Mouse (Mus musculus): ENCODE results near the gene Npy4r. TPM values are rescaled to one million over a fixed set of nuclear protein-coding genes. Genes with fewer than 3 reads are reported as not detected.

The Npy4r gene
- not detected in 2 replicates for polyA plus RNA-seq (2011; ENCODE audit: insufficient read length, low read depth, missing spikeins)

DNA sequence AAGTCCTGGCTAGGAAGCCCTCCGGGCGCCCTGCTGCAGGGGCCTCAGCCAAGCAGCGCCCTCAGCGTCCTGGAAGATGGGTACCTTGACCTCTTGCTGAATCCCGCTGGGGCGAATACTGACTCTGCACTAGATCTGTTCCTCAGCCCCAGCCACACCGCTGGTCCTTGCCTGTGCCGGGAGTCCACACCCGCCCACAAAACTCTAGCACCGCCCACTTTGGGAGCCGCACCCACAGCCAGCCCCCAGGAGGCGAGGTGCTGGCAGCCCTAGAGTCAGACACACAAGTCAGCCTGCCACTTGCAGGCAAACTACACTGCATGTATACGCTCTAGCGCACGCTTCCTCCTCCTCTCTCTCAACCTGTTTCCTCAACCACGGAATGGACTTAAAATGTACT, at the start of gene Npy4r:
Gene Npy4r (minus strand): TSS at position 148 of the 400 bp plus-strand sequence.
- Histone ChIP-seq H3K4me1 (ENCODE audit: control insufficient read depth, insufficient read depth, low read length) (0 out of 2 replicates have a peak, but pooled peaks cover 3% of the 10 kb centered on the region), H3K4me3 (ENCODE audit: insufficient read depth, low read length) (no peak within 1 kb of the TSS), H3K27ac (ENCODE audit: insufficient read depth, low read length) (no peak within 1 kb of the TSS)
- no peak for TF ChIP-seq CTCF (IDR thresholded peaks at IDR 0.05; ENCODE audit: borderline replicate concordance, insufficient read depth, low read length)
- no peak for TF ChIP-seq POLR2A (IDR thresholded peaks at IDR 0.05; ENCODE audit: low read depth, low read length)

DNA sequence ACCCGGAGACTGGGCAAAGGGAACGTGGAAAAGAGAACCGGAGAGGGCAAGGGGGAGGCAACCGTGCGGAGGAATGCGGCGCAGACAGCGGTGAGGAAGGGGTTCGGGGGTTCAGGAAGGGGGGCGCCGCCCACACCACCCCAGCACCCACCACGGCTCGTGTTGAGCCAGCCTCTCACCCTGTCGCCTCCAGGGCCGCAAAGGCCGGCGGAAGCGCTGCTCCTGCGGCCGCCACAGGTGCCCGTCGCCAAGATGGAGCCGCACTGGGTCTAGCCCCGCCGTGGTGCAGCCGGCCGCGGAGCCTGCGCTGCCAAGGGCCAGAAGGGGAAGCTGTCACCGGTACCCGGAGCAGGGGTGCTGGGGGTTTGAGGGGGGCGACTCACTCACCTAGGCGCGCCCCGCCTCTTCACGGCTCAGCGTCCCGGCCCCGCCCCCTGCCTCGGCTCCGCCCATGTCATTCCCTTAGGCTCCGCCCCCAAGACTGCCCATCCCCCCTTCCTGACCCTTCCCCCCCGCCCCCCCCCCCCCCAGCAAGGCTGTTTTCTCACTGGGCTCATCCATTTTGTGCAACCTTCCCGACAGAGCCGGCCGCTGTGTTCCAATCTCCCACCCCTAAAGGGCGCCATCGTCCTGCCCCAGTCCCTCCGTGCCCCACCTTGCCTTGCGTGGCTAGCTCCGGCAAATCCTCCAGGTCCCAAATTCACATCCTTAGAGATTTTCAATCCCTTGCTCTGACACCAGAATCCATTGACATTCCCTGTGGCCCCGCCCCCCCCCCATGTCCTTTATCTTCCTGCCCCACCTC, 49.1 kb upstream of the Npy4r start, which contains the start of gene Gprin2:
Gene Gprin2 (minus strand): TSS at position 423 of the 805 bp plus-strand sequence.
- Histone ChIP-seq H3K4me1 (ENCODE audit: control insufficient read depth, insufficient read depth, low read length) (no peaks in the 10 kb centered on the region), H3K4me3 (ENCODE audit: insufficient read depth, low read length) (peak within 1 kb of the TSS; percentile 50), H3K27ac (ENCODE audit: insufficient read depth, low read length) (no peak within 1 kb of the TSS)
- TF ChIP-seq POLR2A (IDR thresholded peaks at IDR 0.05; ENCODE audit: low read depth, low read length) (no peak), CTCF (IDR thresholded peaks at IDR 0.05; ENCODE audit: borderline replicate concordance, insufficient read depth, low read length) (no peak)

DNA sequence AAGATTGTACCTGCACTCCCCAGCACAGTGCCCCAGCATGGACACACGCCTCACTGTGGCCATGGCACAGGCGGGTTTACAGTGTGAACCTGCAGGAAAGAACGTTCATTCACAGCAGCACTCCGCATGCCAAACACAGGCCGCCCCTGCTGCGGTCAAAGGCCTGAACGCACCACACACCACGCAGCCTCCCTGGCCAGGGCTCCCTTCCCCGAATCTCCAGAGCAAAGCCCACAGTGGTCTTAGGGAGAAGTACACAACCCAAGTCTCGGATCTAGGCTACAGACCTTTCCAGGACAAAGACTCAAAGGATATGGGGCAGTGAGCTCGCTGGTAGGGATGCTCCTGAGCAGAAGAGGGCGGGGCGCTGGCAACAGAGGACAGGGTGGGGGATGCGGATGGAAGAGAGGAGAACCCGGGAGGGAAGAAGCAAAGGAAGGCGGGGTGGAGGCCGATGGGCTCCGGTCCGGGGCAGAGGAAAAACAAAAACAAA, 48.5 kb upstream of the Npy4r start:
- Histone ChIP-seq H3K4me3 (ENCODE audit: insufficient read depth, low read length) (peak overlapping the region; percentile 50), H3K27ac (ENCODE audit: insufficient read depth, low read length) (no peak overlapping the region), H3K4me1 (ENCODE audit: control insufficient read depth, insufficient read depth, low read length) (no peaks in the 10 kb centered on the region)
- TF ChIP-seq CTCF (IDR thresholded peaks at IDR 0.05; ENCODE audit: borderline replicate concordance, insufficient read depth, low read length), result no peak
- TF ChIP-seq POLR2A (IDR thresholded peaks at IDR 0.05; ENCODE audit: low read depth, low read length), result no peak

- H3K27ac ChIP-seq (ENCODE audit: insufficient read depth, low read length), result no peak overlapping the region
- no peak for TF ChIP-seq CTCF (IDR thresholded peaks at IDR 0.05; ENCODE audit: borderline replicate concordance, insufficient read depth, low read length)
- no peak for TF ChIP-seq POLR2A (IDR thresholded peaks at IDR 0.05; ENCODE audit: low read depth, low read length)
Measured at GRCm38 (mm10) chr14:34196706-34197105, 44.4 kb upstream of the Npy4r start.

GRCm38 (mm10) chr14:34195466-34195865, 43.2 kb upstream of the Npy4r start:
- H3K4me3 ChIP-seq (ENCODE audit: insufficient read depth, low read length), result no peak overlapping the region
- no peaks in the 10 kb centered on the region for H3K4me1 ChIP-seq (ENCODE audit: control insufficient read depth, insufficient read depth, low read length)
- H3K27ac ChIP-seq (ENCODE audit: insufficient read depth, low read length), result no peak overlapping the region
- TF ChIP-seq POLR2A (IDR thresholded peaks at IDR 0.05; ENCODE audit: low read depth, low read length) (no peak), CTCF (IDR thresholded peaks at IDR 0.05; ENCODE audit: borderline replicate concordance, insufficient read depth, low read length) (no peak)

More at GRCm38 (mm10) chr14:34196706-34197105, 44.4 kb upstream of the Npy4r start:
- Histone ChIP-seq H3K4me1 (ENCODE audit: control insufficient read depth, insufficient read depth, low read length) (no peaks in the 10 kb centered on the region), H3K4me3 (ENCODE audit: insufficient read depth, low read length) (no peak overlapping the region)

DNA sequence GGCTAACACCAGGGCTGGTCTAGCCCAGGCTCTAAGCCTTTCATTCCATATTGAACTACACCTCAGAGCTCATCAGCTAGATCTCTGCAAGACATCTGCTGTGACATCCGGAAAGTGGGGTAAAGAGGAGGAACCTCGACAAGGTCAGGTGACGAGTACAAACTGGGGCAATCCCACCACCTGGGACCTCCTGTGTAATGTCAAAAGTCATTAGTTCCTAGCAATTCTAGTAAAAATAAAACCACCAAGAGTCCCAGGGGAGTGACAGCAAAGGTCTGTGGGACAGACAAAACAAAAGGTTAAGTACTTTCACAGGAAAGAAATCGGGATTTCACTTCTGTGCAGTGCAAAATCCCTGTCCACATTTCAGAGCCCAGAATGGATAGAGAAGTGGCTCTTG, 41.6 kb upstream of the Npy4r start:
- no peak for TF ChIP-seq POLR2A (IDR thresholded peaks at IDR 0.05; ENCODE audit: low read depth, low read length)
- no peak for TF ChIP-seq CTCF (IDR thresholded peaks at IDR 0.05; ENCODE audit: borderline replicate concordance, insufficient read depth, low read length)
- Histone ChIP-seq H3K4me1 (ENCODE audit: control insufficient read depth, insufficient read depth, low read length) (no peaks in the 10 kb centered on the region), H3K27ac (ENCODE audit: insufficient read depth, low read length) (no peak overlapping the region), H3K4me3 (ENCODE audit: insufficient read depth, low read length) (no peak overlapping the region)

- TF ChIP-seq POLR2A (IDR thresholded peaks at IDR 0.05; ENCODE audit: low read depth, low read length), result no peak
- TF ChIP-seq CTCF (IDR thresholded peaks at IDR 0.05; ENCODE audit: borderline replicate concordance, insufficient read depth, low read length), result no peak
- H3K27ac ChIP-seq (ENCODE audit: insufficient read depth, low read length), result no peak overlapping the region
Measured at GRCm38 (mm10) chr14:34190361-34190760, 38.1 kb upstream of the Npy4r start.

GRCm38 (mm10) chr14:34188629-34189028, 36.3 kb upstream of the Npy4r start:
- Histone ChIP-seq H3K27ac (ENCODE audit: insufficient read depth, low read length) (no peak overlapping the region), H3K4me1 (ENCODE audit: control insufficient read depth, insufficient read depth, low read length) (no peaks in the 10 kb centered on the region), H3K4me3 (ENCODE audit: insufficient read depth, low read length) (no peak overlapping the region)
- TF ChIP-seq POLR2A (IDR thresholded peaks at IDR 0.05; ENCODE audit: low read depth, low read length), result no peak
- 0 out of 2 replicates have a peak, but pooled peaks have one; percentile 17 for TF ChIP-seq CTCF (IDR thresholded peaks at IDR 0.05; ENCODE audit: borderline replicate concordance, insufficient read depth, low read length)

More at GRCm38 (mm10) chr14:34190361-34190760, 38.1 kb upstream of the Npy4r start:
- no peaks in the 10 kb centered on the region for H3K4me1 ChIP-seq (ENCODE audit: control insufficient read depth, insufficient read depth, low read length)
- no peak overlapping the region for H3K4me3 ChIP-seq (ENCODE audit: insufficient read depth, low read length)

- Histone ChIP-seq H3K27ac (ENCODE audit: insufficient read depth, low read length) (no peak overlapping the region), H3K4me1 (ENCODE audit: control insufficient read depth, insufficient read depth, low read length) (no peaks in the 10 kb centered on the region), H3K4me3 (ENCODE audit: insufficient read depth, low read length) (no peak overlapping the region)
- no peak for TF ChIP-seq POLR2A (IDR thresholded peaks at IDR 0.05; ENCODE audit: low read depth, low read length)
- TF ChIP-seq CTCF (IDR thresholded peaks at IDR 0.05; ENCODE audit: borderline replicate concordance, insufficient read depth, low read length), result no peak
Measured at GRCm38 (mm10) chr14:34183101-34183500, 30.8 kb upstream of the Npy4r start.

DNA sequence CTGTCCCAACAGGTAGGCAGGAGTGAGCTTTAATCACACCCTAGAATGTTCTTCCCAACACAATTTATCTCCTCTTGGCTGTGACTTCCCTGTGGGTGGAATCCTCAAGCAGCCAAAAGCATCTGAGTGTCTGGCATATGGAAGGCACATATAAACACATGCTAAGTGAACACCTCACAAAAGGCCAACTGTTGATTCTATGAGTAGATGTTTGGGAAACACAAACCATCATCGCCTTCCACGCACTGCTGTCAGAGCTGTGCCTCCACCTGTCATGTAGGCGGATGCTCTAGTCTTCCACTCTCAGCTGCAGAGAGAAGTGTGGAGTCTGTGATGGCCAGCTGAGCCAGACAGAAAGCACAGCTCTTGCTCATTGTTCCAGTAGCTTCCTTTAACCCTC, 27.1 kb upstream of the Npy4r start:
- Histone ChIP-seq H3K4me1 (ENCODE audit: control insufficient read depth, insufficient read depth, low read length) (no peaks in the 10 kb centered on the region), H3K4me3 (ENCODE audit: insufficient read depth, low read length) (no peak overlapping the region), H3K27ac (ENCODE audit: insufficient read depth, low read length) (no peak overlapping the region)
- TF ChIP-seq CTCF (IDR thresholded peaks at IDR 0.05; ENCODE audit: borderline replicate concordance, insufficient read depth, low read length) (no peak), POLR2A (IDR thresholded peaks at IDR 0.05; ENCODE audit: low read depth, low read length) (no peak)

All from embryonic fibroblast, embryonic 13.5 days (primary cell).